Mouse (Mus musculus): ENCODE data around the gene Ppp5c. TPM values are rescaled to one million over a fixed set of nuclear protein-coding genes. Genes with fewer than 3 reads are reported as not detected.

The Ppp5c gene
- 91.5 TPM for total RNA-seq (2023)

GRCm38 (mm10) chr7:17027588-17028343, at the start of gene Ppp5c:
Gene Ppp5c (minus strand): TSS chr7:17027924.

DNA sequence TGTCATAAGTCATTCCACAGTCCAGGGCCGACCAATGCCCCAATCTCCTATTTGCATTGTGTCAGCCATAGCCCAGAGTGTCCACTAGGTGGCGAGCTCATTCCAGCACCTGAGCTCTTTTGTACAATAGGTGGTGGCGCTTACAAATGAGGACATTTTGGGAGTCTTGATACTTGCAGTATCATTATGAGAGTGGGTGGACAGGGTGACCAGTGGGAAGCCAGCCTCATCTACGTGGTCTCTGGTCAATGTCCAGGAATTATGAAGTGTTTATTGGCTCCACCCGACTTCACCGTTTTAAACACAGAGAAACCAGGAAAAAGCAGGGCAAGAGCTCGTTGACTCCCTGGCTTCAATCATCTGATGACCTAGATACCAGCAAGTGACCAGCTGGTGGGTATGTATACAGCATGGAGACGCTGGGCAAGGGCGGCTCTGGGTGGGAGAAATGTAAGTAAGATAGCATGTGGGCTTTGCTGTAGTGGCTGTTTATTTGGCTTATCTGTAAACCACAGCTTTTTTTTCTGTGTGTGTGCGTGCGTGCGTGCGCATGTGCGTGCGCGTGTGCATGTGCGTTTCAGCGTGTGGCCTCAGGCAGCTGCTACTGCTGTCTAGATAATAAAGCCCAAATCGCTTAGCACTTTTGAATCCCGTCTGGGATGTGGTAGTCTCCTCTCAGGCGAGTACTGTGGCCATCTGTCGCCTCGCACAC, 46.3 kb upstream of the Ppp5c start, which contains the start of gene Psg16:
Gene Psg16, plus strand, starts transcription at position 137 of the 712 bp plus-strand sequence.

DNA sequence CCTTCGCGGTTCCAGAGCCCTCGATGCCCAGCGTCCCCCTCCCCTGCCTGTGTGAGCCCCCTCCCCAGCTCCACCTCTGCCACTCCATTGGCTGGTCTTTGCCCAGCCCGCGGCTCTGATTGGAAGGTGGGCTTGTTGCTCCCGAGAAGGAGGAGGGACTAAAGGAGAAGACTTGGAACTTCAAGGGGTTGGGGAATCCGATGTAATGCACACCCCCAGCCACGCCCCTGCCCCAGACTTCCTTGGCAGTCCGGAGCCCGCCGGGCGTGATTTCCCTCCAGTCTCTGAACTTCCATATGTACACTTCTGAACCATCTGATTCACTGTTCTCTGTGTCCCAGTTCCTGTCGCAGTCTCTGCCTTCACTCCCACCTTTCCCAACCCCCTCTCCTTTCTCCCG, 34.7 kb upstream of the Ppp5c start, which contains the start of gene Hif3a:
Gene Hif3a, minus strand, starts transcription at position 39 of the 400 bp plus-strand sequence.

GRCm38 (mm10) chr7:16992451-16992807, 35.3 kb downstream of the Ppp5c start, which contains the start of gene Ccdc8:
Gene Ccdc8 (plus strand): TSS chr7:16992708.

GRCm38 (mm10) chr7:16982859-16983568, 44.7 kb downstream of the Ppp5c start, which contains the start of gene Gm42372:
Gene Gm42372 (plus strand): TSS chr7:16983086.

GRCm38 (mm10) chr7:16959539-16960187, 68.1 kb downstream of the Ppp5c start, which contains the start of gene Pnmal1:
Gene Pnmal1 (plus strand): TSS chr7:16959679.

Other genes with a start within 250 kb of the Ppp5c start
- gene Slc1a5, start 246.6 kb downstream of the Ppp5c start, total RNA-seq (2023), result 121 TPM
- 94.1 TPM for gene Strn4, start 212.0 kb downstream of the Ppp5c start, total RNA-seq (2023)
- 19.2 TPM for gene Fkrp, start 211.2 kb downstream of the Ppp5c start, total RNA-seq (2023)
- 204 TPM for gene Prkd2, start 185.0 kb downstream of the Ppp5c start, total RNA-seq (2023)
- not detected for gene Dact3, start 152.6 kb downstream of the Ppp5c start, total RNA-seq (2023)
- not detected for gene Gng8, start 136.1 kb downstream of the Ppp5c start, total RNA-seq (2023)
- 1.9 TPM for gene Ptgir, start 121.4 kb downstream of the Ppp5c start, total RNA-seq (2023)
- 98.0 TPM for gene Calm3, start 103.8 kb downstream of the Ppp5c start, total RNA-seq (2023)
- not detected for gene Pnmal2, start 83.2 kb downstream of the Ppp5c start, total RNA-seq (2023)
- gene Pnmal1, start 68.2 kb downstream of the Ppp5c start, total RNA-seq (2023), result not detected
- gene Gm42372, start 44.8 kb downstream of the Ppp5c start, total RNA-seq (2023), result 3.0 TPM
- gene Ccdc8, start 35.2 kb downstream of the Ppp5c start, total RNA-seq (2023), result 0.15 TPM
- gene Hif3a, start 34.5 kb upstream of the Ppp5c start, total RNA-seq (2023), result 4.0 TPM
- gene Psg16, start 46.1 kb upstream of the Ppp5c start, total RNA-seq (2023), result 0.21 TPM
- not detected for gene Ceacam3, start 122.4 kb upstream of the Ppp5c start, total RNA-seq (2023)
- gene Psg29, start 175.6 kb upstream of the Ppp5c start, total RNA-seq (2023), result not detected

Measured in CD4-positive naive resting alpha-beta T cell, adult 76 days (primary cell).